In the genomic region with DNA sequence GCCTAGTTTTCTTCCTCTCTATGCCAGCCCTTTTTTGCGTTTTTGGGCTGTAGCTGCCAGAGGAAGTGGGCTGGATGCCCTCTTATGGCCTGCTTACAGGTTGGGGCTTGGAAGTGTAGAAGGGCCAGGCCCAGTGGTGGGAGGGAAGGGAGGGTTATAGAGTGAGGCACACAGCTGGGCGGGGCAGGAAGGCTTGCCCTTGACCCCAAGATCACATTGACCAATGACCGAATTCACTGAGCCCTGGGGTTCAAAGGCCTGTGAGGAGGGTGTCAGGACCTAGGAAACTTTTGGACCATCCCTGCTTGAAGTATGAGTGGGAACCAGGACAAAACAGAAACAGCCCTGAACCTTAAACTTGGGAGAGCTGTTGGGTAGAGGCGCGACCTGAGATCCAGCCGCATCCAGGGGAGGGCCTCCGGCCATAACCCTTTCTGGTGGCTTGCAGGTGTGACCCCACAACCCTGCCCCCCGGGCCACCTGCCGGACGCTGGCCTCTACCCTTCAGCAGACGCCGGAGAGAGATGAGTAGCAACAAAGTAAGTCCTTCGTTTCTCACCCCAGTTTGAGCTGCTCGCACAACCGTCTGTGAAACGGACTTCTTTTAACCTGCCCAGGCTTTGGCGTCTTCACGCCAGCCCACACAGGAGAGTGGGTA, we compare ENCODE assay signal across 1 mouse cellular context.
A peak's percentile ranks its signal among the peaks of the same experiment; 100 is the strongest.
TF ChIP-seq lines count a peak whose summit lies in the region.

No protein-coding gene starts in this region.

TF ChIP-seq in MEL, 35 proteins besides CTCF, POLR2A, EP300 and RAD21 (continued from another document):
- TF ChIP-seq MAZ (IDR thresholded peaks at IDR 0.05; ENCODE audit: low read depth, low read length) = 0 out of 2 replicates have a peak, but pooled peaks have one; percentile 47
